8 mouse cellular contexts compared by ENCODE assay signal in the genomic region with DNA sequence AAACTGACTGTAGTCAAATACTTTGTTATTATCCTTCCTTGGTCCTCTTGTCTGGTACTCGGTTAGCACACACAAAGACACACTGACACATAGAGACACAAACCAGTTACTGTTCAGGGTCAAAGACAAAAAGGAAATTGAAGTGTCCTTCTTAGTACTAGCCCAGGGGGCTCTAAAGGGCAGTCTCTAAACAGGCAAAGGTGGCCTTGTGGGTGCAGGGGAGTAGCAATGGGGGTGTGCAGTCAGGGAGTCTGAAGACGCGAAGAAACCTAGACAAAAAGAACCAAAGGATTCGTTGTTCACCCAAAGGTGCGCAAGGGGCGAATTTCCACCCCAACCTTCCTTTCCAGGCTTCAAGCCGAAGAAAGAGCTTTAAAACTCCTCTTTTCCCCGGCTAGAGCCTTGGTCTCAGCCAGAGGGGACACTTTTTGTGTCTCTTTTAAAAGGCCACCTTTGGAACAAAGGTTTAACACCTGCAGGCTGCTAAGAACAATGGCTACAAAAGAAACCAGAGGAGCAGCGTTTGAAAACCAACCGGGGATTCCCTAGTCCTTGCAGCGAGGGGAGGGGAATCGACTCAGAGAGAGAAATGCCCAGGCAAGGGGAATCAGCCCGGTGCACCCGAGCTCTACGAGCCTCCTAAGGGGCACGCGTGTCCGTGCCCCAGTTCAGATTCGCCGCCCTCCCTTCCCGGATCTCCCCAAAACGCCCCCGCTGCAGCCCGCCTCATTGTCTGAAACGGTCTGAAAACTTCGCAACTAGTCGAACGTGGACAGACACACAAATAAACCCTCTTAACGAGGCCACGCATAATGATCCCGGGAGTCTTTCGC. TPM values are rescaled to one million over a fixed set of nuclear protein-coding genes. Genes with fewer than 3 reads are reported as not detected.
DNase-seq lines count a peak whose midpoint lies in the region; ATAC-seq lines count a peak whose summit lies in the region.

No protein-coding gene starts in this region.

- H3K9ac ChIP-seq in kidney, embryonic 14.5 days (ENCODE audit: low read depth, low read length): peak overlapping the region; percentile 96
- peak overlapping the region; percentile 84 for H3K9ac ChIP-seq in lung, embryonic 16.5 days (ENCODE audit: low read length)

- WGBS in kidney, embryonic 14.5 days: under 1% methylated on average over 32 of the region's 32 CpGs
- WGBS in lung, embryonic 16.5 days: under 1% methylated on average over 32 of the region's 32 CpGs

- no peaks in the 10 kb centered on the region for H3K9me3 ChIP-seq in kidney, embryonic 14.5 days (ENCODE audit: control insufficient read depth, low read length)
- H3K9me3 ChIP-seq in lung, embryonic 16.5 days (ENCODE audit: control insufficient read depth, low read length): no peaks in the 10 kb centered on the region

- no peak for ATAC-seq in kidney, embryonic 14.5 days (ENCODE audit: low FRiP score, low TSS enrichment)
- ATAC-seq in lung, embryonic 16.5 days (ENCODE audit: low read depth): no peak
- ATAC-seq in granulocyte monocyte progenitor cell, adult 5-6 weeks (replicated peaks; ENCODE audit: poor library complexity, severe bottlenecking): no peak

- H3K4me1 ChIP-seq in brown adipose tissue, adult 24 weeks (ENCODE audit: control insufficient read depth, insufficient read depth, insufficient read length, low read length): peaks cover 7% of the 10 kb centered on the region
- H3K4me1 ChIP-seq in kidney, embryonic 14.5 days (ENCODE audit: control insufficient read depth, insufficient read depth, low read length): peaks cover 10% of the 10 kb centered on the region; the same call in 1 of the 2 replicates
- peaks cover 13% of the 10 kb centered on the region for H3K4me1 ChIP-seq in lung, embryonic 16.5 days (replicated peaks; ENCODE audit: control insufficient read depth, insufficient read depth, low read length)

- peak overlapping the region; percentile 92 for H3K4me3 ChIP-seq in brown adipose tissue, adult 24 weeks (ENCODE audit: insufficient read depth, low read depth, low read length)
- H3K4me3 ChIP-seq in kidney, embryonic 14.5 days (ENCODE audit: low read length): peak overlapping the region; percentile 83
- H3K4me3 ChIP-seq in lung, embryonic 16.5 days (ENCODE audit: low read length): peak overlapping the region; percentile 64

- no peaks in the 10 kb centered on the region for H3K27me3 ChIP-seq in kidney, embryonic 14.5 days (ENCODE audit: control insufficient read depth, insufficient read depth, low read length)
- no peaks in the 10 kb centered on the region for H3K27me3 ChIP-seq in lung, embryonic 16.5 days (ENCODE audit: control insufficient read depth, insufficient read depth, low read depth, low read length)

- H3K4me2 ChIP-seq in kidney, embryonic 14.5 days (replicated peaks; ENCODE audit: low read depth, low read length): peak overlapping the region; percentile 66
- peak overlapping the region; percentile 83 for H3K4me2 ChIP-seq in lung, embryonic 16.5 days (ENCODE audit: low read depth, low read length)

- H3K27ac ChIP-seq in brown adipose tissue, adult 24 weeks (replicated peaks; ENCODE audit: low read depth, low read length): peak overlapping the region; percentile 97
- peak overlapping the region; percentile 93 for H3K27ac ChIP-seq in kidney, embryonic 14.5 days (ENCODE audit: low read depth, low read length)
- peak overlapping the region; percentile 41 for H3K27ac ChIP-seq in lung, embryonic 16.5 days (ENCODE audit: low read length)

- H3K36me3 ChIP-seq in kidney, embryonic 14.5 days (ENCODE audit: control insufficient read depth, insufficient read depth, low read length): peaks cover 7% of the 10 kb centered on the region; the same call in 1 of the 2 replicates
- H3K36me3 ChIP-seq in lung, embryonic 16.5 days (ENCODE audit: control insufficient read depth, insufficient read depth, low read length): no peaks in the 10 kb centered on the region

- DNase-seq in layer of hippocampus, postnatal 10 days (ENCODE audit: low spot score in 2 of 2): peak; percentile 53 to 64
- DNase-seq in layer of hippocampus, adult 9-11 months: no peak
- DNase-seq in heart, adult 8-10 months (ENCODE audit: low spot score): peak; percentile 54
- DNase-seq in right cerebral cortex, adult 2 months (ENCODE audit: low spot score in 2 of 2): peak; percentile 56 to 64

RNA-seq across cellular contexts. Expression of a gene that starts 2.3 kb away (rescaled TPM):
- 10 to 100 TPM; 71.6 to 72.5 TPM for total RNA-seq in layer of hippocampus, postnatal 10 days (2021)
- polyA plus RNA-seq in brown adipose tissue, adult 24 weeks (2012; ENCODE audit: insufficient read depth, insufficient read length, missing spikeins): 2.9 and 6.3 TPM in 2 replicates
- 10 to 100 TPM; 21.9 to 36.3 (median 30.1) TPM for total RNA-seq in heart, adult 8-10 months (2022)
- 28.7 and 58.7 TPM in 2 replicates for polyA plus RNA-seq in kidney, embryonic 14.5 days (2014; fragmentation: Nextera tagmentation; extraction: Ambion mirVana)
- polyA plus RNA-seq in lung, embryonic 16.5 days (2015; fragmentation: Nextera tagmentation; extraction: Ambion mirVana): 25.1 TPM in 2 replicates
- total RNA-seq in granulocyte monocyte progenitor cell, adult 5-6 weeks (2014; fragmentation: Nextera tagmentation): 0.47 and 1.5 TPM in 2 replicates
- 0.05 and 0.09 TPM in 2 replicates for total RNA-seq in granulocyte monocyte progenitor cell, adult 5-6 weeks (2017)

Comparison
In these comparisons a context has a peak if more than half of its experiments do, and no peak if none do; other contexts are left out.
1. H3K27ac ChIP-seq: peak in every context shown above with its lines; median percentile 97 in brown adipose tissue, adult 24 weeks; 93 in kidney, embryonic 14.5 days; 41 in lung, embryonic 16.5 days.
2. RNA of a gene that starts 2.3 kb away (total RNA-seq): 71.6 to 72.5 TPM in layer of hippocampus, postnatal 10 days and 21.9 to 36.3 TPM in heart, adult 8-10 months; 0.05 to 1.5 TPM in granulocyte monocyte progenitor cell, adult 5-6 weeks; every median in the first group is over 4 times any median in the second.
3. Peak in every context shown above with its lines, with median percentiles within 50 percentile points of each other: H3K4me3 ChIP-seq.